Mouse (Mus musculus): ENCODE measurements around the gene Hist1h4h. TPM values are rescaled to one million over a fixed set of nuclear protein-coding genes. Genes with fewer than 3 reads are reported as not detected.
A peak's percentile ranks its signal among the peaks of the same experiment; 100 is the strongest.
"Not testable (repeated sequence)": the region's sequence is repeated elsewhere in the genome, so short reads cannot be mapped to it uniquely, and the experiment has no call there.

The Hist1h4h gene
- polyA plus RNA-seq, 1 experiment from 2014 or later = 3.4 TPM

GRCm38 (mm10) chr13:23554925-23555838 lies 24.3 kb downstream of the Hist1h4h start:
- H3K4me3 ChIP-seq (ENCODE audit: low read depth, low read length) = peak overlapping the region; percentile 60
- peaks cover 3% of the 10 kb centered on the region; the same call in 1 of the 2 replicates for H3K4me1 ChIP-seq (ENCODE audit: control insufficient read depth, insufficient read depth, low read length)
- H3K27ac ChIP-seq (ENCODE audit: low read depth, low read length) = peak overlapping the region; percentile 98
- H3K27me3 ChIP-seq (ENCODE audit: control insufficient read depth, insufficient read depth, low read length) = no peaks in the 10 kb centered on the region
- ATAC-seq (ENCODE audit: insufficient read depth, low FRiP score, low TSS enrichment) (peak; percentile 84), DNase-seq (ENCODE audit: low spot score) (peak; percentile 87)
- H3K9me3 ChIP-seq (ENCODE audit: control insufficient read depth, low read length) = no peaks in the 10 kb centered on the region
- WGBS = under 1% methylated on average over 46 of the region's 54 CpGs
- H3K9ac ChIP-seq (ENCODE audit: low read length) = peak overlapping the region; percentile 75
- peak overlapping the region; percentile 95 for H3K4me2 ChIP-seq (ENCODE audit: low read depth)
- H3K36me3 ChIP-seq (ENCODE audit: control insufficient read depth, insufficient read depth, low read length) = no peaks in the 10 kb centered on the region

GRCm38 (mm10) chr13:23555839-23556416 lies 25.1 kb downstream of the Hist1h4h start:
- Histone ChIP-seq H3K9me3 (ENCODE audit: control insufficient read depth, low read length) (no peaks in the 10 kb centered on the region), H3K27ac (ENCODE audit: low read depth, low read length) (peak overlapping the region; percentile 98), H3K27me3 (ENCODE audit: control insufficient read depth, insufficient read depth, low read length) (no peaks in the 10 kb centered on the region), H3K36me3 (ENCODE audit: control insufficient read depth, insufficient read depth, low read length) (no peaks in the 10 kb centered on the region), H3K4me1 (ENCODE audit: control insufficient read depth, insufficient read depth, low read length) (no peaks in the 10 kb centered on the region; the same call in 1 of the 2 replicates), H3K9ac (ENCODE audit: low read length) (peak overlapping the region; percentile 75), H3K4me3 (ENCODE audit: low read depth, low read length) (peak overlapping the region; percentile 60), H3K4me2 (ENCODE audit: low read depth) (peak overlapping the region; percentile 95)
- DNase-seq (ENCODE audit: low spot score) = peak; percentile 77
- under 1% methylated on average over 18 of the region's 18 CpGs for WGBS
- peak; percentile 70 for ATAC-seq (ENCODE audit: insufficient read depth, low FRiP score, low TSS enrichment)

GRCm38 (mm10) chr13:23556906-23557305 lies 26.1 kb downstream of the Hist1h4h start:
- ATAC-seq (ENCODE audit: insufficient read depth, low FRiP score, low TSS enrichment) = no peak
- H3K4me2 ChIP-seq (ENCODE audit: low read depth) = peak overlapping the region; percentile 14; the same call in 1 of the 2 replicates
- no peak for DNase-seq (ENCODE audit: low spot score)
- 86% methylated on average over 3 of the region's 3 CpGs for WGBS
- no peak overlapping the region for H3K9ac ChIP-seq (ENCODE audit: low read length)
- no peaks in the 10 kb centered on the region for H3K36me3 ChIP-seq (ENCODE audit: control insufficient read depth, insufficient read depth, low read length)
- no peaks in the 10 kb centered on the region; the same call in 1 of the 2 replicates for H3K4me1 ChIP-seq (ENCODE audit: control insufficient read depth, insufficient read depth, low read length)
- H3K27ac ChIP-seq (ENCODE audit: low read depth, low read length) = no peak overlapping the region
- no peaks in the 10 kb centered on the region for H3K9me3 ChIP-seq (ENCODE audit: control insufficient read depth, low read length)
- peak overlapping the region; percentile 60; the same call in 1 of the 2 replicates for H3K4me3 ChIP-seq (ENCODE audit: low read depth, low read length)
- no peaks in the 10 kb centered on the region for H3K27me3 ChIP-seq (ENCODE audit: control insufficient read depth, insufficient read depth, low read length)

- H3K4me2 ChIP-seq (ENCODE audit: low read depth) = peak overlapping the region; percentile 8; the same call in 1 of the 2 replicates
These were observed 29.8 kb downstream of the Hist1h4h start for GRCm38 (mm10) chr13:23560699-23561098.

GRCm38 (mm10) chr13:23561531-23561882 lies 30.7 kb downstream of the Hist1h4h start:
- H3K9me3 ChIP-seq (ENCODE audit: control insufficient read depth, low read length); H3K36me3 ChIP-seq (ENCODE audit: control insufficient read depth, insufficient read depth, low read length); H3K27ac ChIP-seq (ENCODE audit: low read depth, low read length); ATAC-seq (ENCODE audit: insufficient read depth, low FRiP score, low TSS enrichment); H3K4me1 ChIP-seq (ENCODE audit: control insufficient read depth, insufficient read depth, low read length); DNase-seq (ENCODE audit: low spot score); H3K27me3 ChIP-seq (ENCODE audit: control insufficient read depth, insufficient read depth, low read length): not testable (repeated sequence)
- peak overlapping the region; percentile 33 for H3K4me3 ChIP-seq (ENCODE audit: low read depth, low read length)
- WGBS = 0% methylated on average over 2 of the region's 5 CpGs
- peak overlapping the region; percentile 55 for H3K4me2 ChIP-seq (ENCODE audit: low read depth)
- peak overlapping the region; percentile 45; the same call in 1 of the 2 replicates for H3K9ac ChIP-seq (ENCODE audit: low read length)

More at GRCm38 (mm10) chr13:23560699-23561098, 29.8 kb downstream of the Hist1h4h start:
- not testable (repeated sequence) for H3K4me1 ChIP-seq (ENCODE audit: control insufficient read depth, insufficient read depth, low read length); H3K36me3 ChIP-seq (ENCODE audit: control insufficient read depth, insufficient read depth, low read length); H3K4me3 ChIP-seq (ENCODE audit: low read depth, low read length); H3K9ac ChIP-seq (ENCODE audit: low read length); H3K9me3 ChIP-seq (ENCODE audit: control insufficient read depth, low read length); DNase-seq (ENCODE audit: low spot score); H3K27me3 ChIP-seq (ENCODE audit: control insufficient read depth, insufficient read depth, low read length); ATAC-seq (ENCODE audit: insufficient read depth, low FRiP score, low TSS enrichment)
- H3K27ac ChIP-seq (ENCODE audit: low read depth, low read length) = 0 out of 2 replicates have a peak overlapping the region, but pooled peaks have one; percentile 8
- 32% methylated on average over 2 of the region's 2 CpGs for WGBS

- not testable (repeated sequence) for H3K9me3 ChIP-seq (ENCODE audit: control insufficient read depth, low read length); H3K36me3 ChIP-seq (ENCODE audit: control insufficient read depth, insufficient read depth, low read length); H3K4me1 ChIP-seq (ENCODE audit: control insufficient read depth, insufficient read depth, low read length); H3K27me3 ChIP-seq (ENCODE audit: control insufficient read depth, insufficient read depth, low read length)
- H3K27ac ChIP-seq (ENCODE audit: low read depth, low read length) = peak within 1 kb of the TSS; percentile 96
- peak within 1 kb of the TSS; percentile 33 for H3K4me3 ChIP-seq (ENCODE audit: low read depth, low read length)
- peak; percentile 95 for DNase-seq (ENCODE audit: low spot score)
- peak within 1 kb of the TSS; percentile 63 for H3K9ac ChIP-seq (ENCODE audit: low read length)
- peak within 1 kb of the TSS; percentile 55 for H3K4me2 ChIP-seq (ENCODE audit: low read depth)
- WGBS = 0% methylated on average over 47 of the region's 67 CpGs
- ATAC-seq (ENCODE audit: insufficient read depth, low FRiP score, low TSS enrichment) = peak; percentile 95
These were observed 31.2 kb downstream of the Hist1h4h start, which contains the start of gene Hist1h3e for GRCm38 (mm10) chr13:23561883-23562659. Gene Hist1h3e, minus strand, starts transcription at chr13:23562369.

GRCm38 (mm10) chr13:23562699-23563462 lies 32.0 kb downstream of the Hist1h4h start:
- no peaks in the 10 kb centered on the region for H3K27me3 ChIP-seq (ENCODE audit: control insufficient read depth, insufficient read depth, low read length)
- no peaks in the 10 kb centered on the region for H3K9me3 ChIP-seq (ENCODE audit: control insufficient read depth, low read length)
- ATAC-seq (ENCODE audit: insufficient read depth, low FRiP score, low TSS enrichment) (peak; percentile 43; the same call in 1 of the 2 replicates), DNase-seq (ENCODE audit: low spot score) (peak; percentile 60)
- H3K4me1 ChIP-seq (ENCODE audit: control insufficient read depth, insufficient read depth, low read length) = no peaks in the 10 kb centered on the region
- H3K36me3 ChIP-seq (ENCODE audit: control insufficient read depth, insufficient read depth, low read length) = no peaks in the 10 kb centered on the region
- peak overlapping the region; percentile 96 for H3K27ac ChIP-seq (ENCODE audit: low read depth, low read length)
- peak overlapping the region; percentile 55 for H3K4me2 ChIP-seq (ENCODE audit: low read depth)
- H3K9ac ChIP-seq (ENCODE audit: low read length) = peak overlapping the region; percentile 63
- WGBS = 4% methylated on average over 18 of the region's 18 CpGs
- peak overlapping the region; percentile 18 for H3K4me3 ChIP-seq (ENCODE audit: low read depth, low read length)

GRCm38 (mm10) chr13:23564482-23564881 lies 33.6 kb downstream of the Hist1h4h start:
- Histone ChIP-seq H3K27ac (ENCODE audit: low read depth, low read length) (no peak overlapping the region), H3K36me3 (ENCODE audit: control insufficient read depth, insufficient read depth, low read length) (no peaks in the 10 kb centered on the region), H3K9me3 (ENCODE audit: control insufficient read depth, low read length) (no peaks in the 10 kb centered on the region), H3K27me3 (ENCODE audit: control insufficient read depth, insufficient read depth, low read length) (no peaks in the 10 kb centered on the region), H3K4me2 (ENCODE audit: low read depth) (no peak overlapping the region), H3K9ac (ENCODE audit: low read length) (no peak overlapping the region), H3K4me1 (ENCODE audit: control insufficient read depth, insufficient read depth, low read length) (no peaks in the 10 kb centered on the region), H3K4me3 (ENCODE audit: low read depth, low read length) (no peak overlapping the region)
- DNase-seq (ENCODE audit: low spot score) (no peak), ATAC-seq (ENCODE audit: insufficient read depth, low FRiP score, low TSS enrichment) (no peak)
- WGBS = 93% methylated on average over 2 of the region's 2 CpGs

Measured in neural tube, embryonic 11.5 days (tissue).